In the genomic region with DNA sequence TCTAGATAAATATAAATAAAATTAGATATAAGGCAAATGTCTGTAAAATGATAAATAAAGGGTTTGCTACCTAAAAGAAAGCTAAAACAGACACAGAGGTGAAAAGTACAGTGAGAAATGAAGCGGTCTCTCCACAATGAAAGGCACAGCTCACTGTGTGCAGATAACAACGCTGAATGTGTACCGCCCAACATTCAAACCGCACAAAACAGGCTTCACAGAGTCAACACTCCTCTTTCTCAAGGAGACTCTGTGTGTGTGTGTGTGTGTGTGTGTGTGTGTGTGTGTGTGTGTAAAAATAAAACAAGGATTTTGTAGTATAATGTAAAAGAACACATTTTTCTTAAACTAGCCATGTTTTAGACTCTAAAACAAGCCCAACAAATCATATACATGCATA, we compare ENCODE assay signal across 24 mouse cellular contexts. TPM values are rescaled to one million over a fixed set of nuclear protein-coding genes. Genes with fewer than 3 reads are reported as not detected.
"Had no signal": no experiment of that assay in that cellular context is flagged by ENCODE, and none has a peak within 500 bp of the region (broad histone marks: within the 10 kb centered on the region; RNA-seq: fewer than 3 reads in every experiment).

No protein-coding gene starts in this region.

- H3K4me1 ChIP-seq: heart, embryonic 10.5 days; heart, embryonic 12.5 days; hindbrain, embryonic 10.5 days; hindbrain, embryonic 12.5 days; intestine, embryonic 15.5 days; limb, embryonic 10.5 days; limb, embryonic 12.5 days had no signal

- DNase-seq: gastrocnemius, postnatal 14 days; gastrocnemius, postnatal 36 days; heart, adult 11 months; heart, postnatal 10 days; heart, postnatal 4 days; kidney, adult 18-20 months; kidney, adult 8-10 months; kidney, postnatal 10 days; kidney, postnatal 25 days; kidney, postnatal 4 days had no signal

- ATAC-seq: forebrain, embryonic 16.5 days; inflammation-experienced regulatory T-cells, adult 6 months; intestine, embryonic 15.5 days; intestine, postnatal 0 days had no signal

- H3K27ac ChIP-seq: heart, embryonic 10.5 days; hindbrain, embryonic 10.5 days; hindbrain, embryonic 12.5 days; hindbrain, embryonic 14.5 days; intestine, embryonic 15.5 days; layer of hippocampus, adult 2 months; left cerebral cortex, adult 2 months; limb, embryonic 10.5 days; limb, embryonic 12.5 days had no signal

- H3K36me3 ChIP-seq: heart, embryonic 10.5 days; heart, embryonic 12.5 days; hindbrain, embryonic 10.5 days; hindbrain, embryonic 12.5 days; intestine, embryonic 15.5 days; limb, embryonic 10.5 days; limb, embryonic 12.5 days had no signal

- H3K9me3 ChIP-seq: heart, embryonic 10.5 days; heart, embryonic 12.5 days; hindbrain, embryonic 10.5 days; hindbrain, embryonic 12.5 days; intestine, embryonic 15.5 days; limb, embryonic 10.5 days; limb, embryonic 12.5 days had no signal

- H3K27me3 ChIP-seq: heart, embryonic 12.5 days; hindbrain, embryonic 12.5 days; intestine, embryonic 15.5 days; limb, embryonic 12.5 days had no signal

- H3K9ac ChIP-seq: heart, embryonic 12.5 days; hindbrain, embryonic 12.5 days; hindbrain, embryonic 14.5 days; intestine, embryonic 15.5 days; limb, embryonic 12.5 days had no signal

- H3K4me3 ChIP-seq: heart, embryonic 10.5 days; heart, embryonic 12.5 days; hindbrain, embryonic 10.5 days; hindbrain, embryonic 12.5 days; intestine, embryonic 15.5 days; layer of hippocampus, adult 2 months; left cerebral cortex, adult 2 months; limb, embryonic 10.5 days; limb, embryonic 12.5 days had no signal

- H3K4me2 ChIP-seq: heart, embryonic 12.5 days; hindbrain, embryonic 12.5 days; hindbrain, embryonic 14.5 days; intestine, embryonic 15.5 days; limb, embryonic 12.5 days had no signal

RNA-seq across cellular contexts. Expression of a gene that starts 14.1 kb away (rescaled TPM):
- polyA plus RNA-seq: liver, adult 2 months had no signal
